Mouse (Mus musculus) splenic B cell, adult 2 months (primary cell): ENCODE measurements around the gene Stat4.
A peak's percentile ranks its signal among the peaks of the same experiment; 100 is the strongest.

Experiments
- DNase-seq: peaks from one replicate; pipeline ENCODE4 v3.0.0-alpha.2; 2011; ENCODE audit warnings: low read depth, low spot score
- H3K27me3 ChIP-seq: 2 replicates; pipeline ENCODE4 v1.6.1; 2012; ENCODE audit warnings: mild to moderate bottlenecking, low read length, moderate library complexity, mixed read lengths; ENCODE audit not compliant: control insufficient read depth, poor library complexity, insufficient read depth, severe bottlenecking
- H3K36me3 ChIP-seq: 2 replicates; pipeline ENCODE4 v1.6.1; 2012; ENCODE audit warnings: mild to moderate bottlenecking, low read length, moderate library complexity, mixed read lengths; ENCODE audit not compliant: control insufficient read depth, poor library complexity, insufficient read depth, severe bottlenecking

Stat4 gene

DNA sequence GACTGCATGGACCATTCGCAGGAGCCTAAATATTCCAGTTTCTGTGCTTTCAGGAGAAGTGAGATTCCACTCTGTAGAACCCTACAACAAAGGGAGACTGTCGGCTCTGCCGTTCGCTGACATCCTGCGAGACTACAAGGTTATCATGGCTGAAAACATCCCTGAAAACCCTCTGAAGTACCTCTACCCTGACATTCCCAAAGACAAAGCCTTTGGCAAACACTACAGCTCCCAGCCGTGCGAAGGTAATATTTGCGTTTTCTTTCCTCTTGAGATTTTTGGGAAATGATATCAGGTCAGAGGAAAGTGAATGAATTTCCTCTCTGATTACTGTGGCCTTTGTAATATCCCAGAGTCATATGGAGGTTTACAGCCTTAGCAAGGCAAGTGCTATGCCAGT, 115.8 kb downstream of the Stat4 start:
- DNase-seq = no peak
- Histone ChIP-seq H3K36me3 (peaks cover 18% of the 10 kb centered on the region), H3K27me3 (no peaks in the 10 kb centered on the region)

- DNase-seq = no peak
- Histone ChIP-seq H3K36me3 (peaks cover 19% of the 10 kb centered on the region), H3K27me3 (no peaks in the 10 kb centered on the region)
Measured at GRCm38 (mm10) chr1:52107206-52107605, 120.3 kb downstream of the Stat4 start.

- no peak for DNase-seq
- peaks cover 8% of the 10 kb centered on the region for H3K36me3 ChIP-seq
- H3K27me3 ChIP-seq = no peaks in the 10 kb centered on the region
Measured at GRCm38 (mm10) chr1:52111217-52111616, 124.3 kb downstream of the Stat4 start.

GRCm38 (mm10) chr1:52112301-52112700, 125.4 kb downstream of the Stat4 start:
- Histone ChIP-seq H3K36me3 (peaks cover 6% of the 10 kb centered on the region), H3K27me3 (no peaks in the 10 kb centered on the region)
- DNase-seq = no peak

GRCm38 (mm10) chr1:52113067-52113665, 126.2 kb downstream of the Stat4 start:
- no peaks in the 10 kb centered on the region for H3K27me3 ChIP-seq
- H3K36me3 ChIP-seq = no peaks in the 10 kb centered on the region
- DNase-seq = no peak

DNA sequence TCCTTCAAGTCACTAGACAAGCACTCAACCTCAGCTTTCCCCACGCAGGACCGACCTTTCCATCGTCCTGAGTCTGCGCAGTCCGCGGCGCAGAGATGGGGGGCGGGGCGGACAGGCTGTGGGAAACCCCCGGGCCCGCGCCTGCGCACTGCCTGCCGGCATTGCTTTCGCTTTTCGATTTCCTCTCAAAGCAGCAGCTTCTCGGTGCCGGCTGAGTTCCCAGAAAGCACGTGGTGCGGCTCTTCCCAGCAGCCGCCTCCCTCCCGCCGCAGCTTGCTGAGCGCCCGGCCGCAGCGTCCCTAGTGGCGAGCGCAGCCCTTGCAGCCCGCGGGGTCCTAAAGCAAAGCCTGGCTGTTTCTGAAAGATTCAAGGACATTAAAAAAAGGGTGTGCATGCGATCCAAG, 126.7 kb downstream of the Stat4 start:
- peak; percentile 99 for DNase-seq
- no peaks in the 10 kb centered on the region for H3K36me3 ChIP-seq
- H3K27me3 ChIP-seq = no peaks in the 10 kb centered on the region

GRCm38 (mm10) chr1:52116441-52116840, 129.5 kb downstream of the Stat4 start:
- no peak for DNase-seq
- Histone ChIP-seq H3K27me3 (no peaks in the 10 kb centered on the region), H3K36me3 (no peaks in the 10 kb centered on the region)

- DNase-seq = no peak
- H3K27me3 ChIP-seq = no peaks in the 10 kb centered on the region
- H3K36me3 ChIP-seq = peaks cover 7% of the 10 kb centered on the region
Measured at GRCm38 (mm10) chr1:52117777-52118176, 130.8 kb downstream of the Stat4 start.

DNA sequence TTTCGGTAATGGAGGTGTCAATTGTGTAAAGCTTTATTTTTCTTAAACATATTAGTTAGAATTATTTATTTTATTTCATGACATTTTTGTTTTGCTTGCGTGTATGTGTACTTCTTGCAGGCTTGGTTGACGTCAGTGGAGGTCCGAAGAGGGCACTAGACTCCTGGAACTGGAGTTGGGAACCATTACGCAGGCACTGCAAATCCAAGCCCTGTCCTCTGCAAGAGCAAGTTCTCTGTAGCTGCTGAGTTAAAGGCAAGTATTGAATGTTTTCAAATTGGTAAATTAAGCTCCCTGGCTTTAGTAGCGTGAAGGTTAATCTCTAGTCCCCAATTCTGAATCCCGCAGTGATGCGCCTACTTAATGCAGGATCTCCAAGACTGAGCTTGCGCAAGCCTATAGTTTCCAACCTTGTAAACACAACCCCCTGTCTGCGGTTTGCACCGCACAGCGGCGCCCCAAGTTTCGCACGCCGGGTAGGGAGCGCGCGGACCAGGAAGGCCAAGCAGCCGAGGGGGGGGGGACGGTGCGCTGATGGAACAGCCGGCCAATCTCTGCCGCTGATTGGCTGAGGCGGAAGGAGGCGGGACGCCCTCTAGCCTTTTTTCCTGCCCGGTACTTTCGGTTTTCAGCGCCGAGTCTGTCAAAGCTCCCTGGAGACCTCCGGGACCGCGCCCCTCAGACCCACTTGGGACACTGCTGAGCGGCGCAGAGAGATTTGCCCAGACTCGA, 132.1 kb downstream of the Stat4 start, which contains the start of gene Stat1:
Stat1 (plus strand) TSS at position 581 of the 732 bp plus-strand sequence.
- peak; percentile 96 for DNase-seq
- Histone ChIP-seq H3K36me3 (peaks cover 10% of the 10 kb centered on the region), H3K27me3 (no peaks in the 10 kb centered on the region)

GRCm38 (mm10) chr1:52119691-52120090, 132.7 kb downstream of the Stat4 start:
- Histone ChIP-seq H3K36me3 (peaks cover 10% of the 10 kb centered on the region), H3K27me3 (no peaks in the 10 kb centered on the region)
- no peak for DNase-seq

GRCm38 (mm10) chr1:52120191-52120590, 133.2 kb downstream of the Stat4 start:
- no peaks in the 10 kb centered on the region for H3K27me3 ChIP-seq
- peaks cover 11% of the 10 kb centered on the region for H3K36me3 ChIP-seq
- peak; percentile 56 for DNase-seq

DNA sequence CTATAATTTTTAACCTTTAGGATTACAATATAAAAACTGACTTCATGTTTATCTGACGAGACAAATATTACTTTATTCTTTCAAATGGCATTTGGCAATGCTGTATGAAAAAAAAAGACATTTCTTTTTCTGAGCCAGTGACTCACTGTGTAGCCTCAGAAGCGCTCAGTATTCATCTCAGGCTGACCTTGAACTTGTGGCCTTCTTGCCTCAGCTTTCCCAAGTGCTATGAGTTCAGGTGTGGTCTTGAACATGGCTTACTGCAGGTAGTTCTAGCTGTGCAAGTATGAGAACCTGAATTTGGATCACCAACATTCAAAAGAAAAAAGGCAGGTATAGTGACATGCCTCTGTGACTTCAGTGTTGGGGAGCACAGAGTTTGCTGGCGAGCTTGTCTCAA, 134.1 kb downstream of the Stat4 start:
- no peaks in the 10 kb centered on the region for H3K27me3 ChIP-seq
- H3K36me3 ChIP-seq = peaks cover 18% of the 10 kb centered on the region
- no peak for DNase-seq

- Histone ChIP-seq H3K36me3 (peaks cover 36% of the 10 kb centered on the region), H3K27me3 (no peaks in the 10 kb centered on the region)
- no peak for DNase-seq
Measured at GRCm38 (mm10) chr1:52124818-52125217, 137.9 kb downstream of the Stat4 start.

- H3K27me3 ChIP-seq = no peaks in the 10 kb centered on the region
- no peak for DNase-seq
- peaks cover 36% of the 10 kb centered on the region for H3K36me3 ChIP-seq
Measured at GRCm38 (mm10) chr1:52127350-52127749, 140.4 kb downstream of the Stat4 start.

DNA sequence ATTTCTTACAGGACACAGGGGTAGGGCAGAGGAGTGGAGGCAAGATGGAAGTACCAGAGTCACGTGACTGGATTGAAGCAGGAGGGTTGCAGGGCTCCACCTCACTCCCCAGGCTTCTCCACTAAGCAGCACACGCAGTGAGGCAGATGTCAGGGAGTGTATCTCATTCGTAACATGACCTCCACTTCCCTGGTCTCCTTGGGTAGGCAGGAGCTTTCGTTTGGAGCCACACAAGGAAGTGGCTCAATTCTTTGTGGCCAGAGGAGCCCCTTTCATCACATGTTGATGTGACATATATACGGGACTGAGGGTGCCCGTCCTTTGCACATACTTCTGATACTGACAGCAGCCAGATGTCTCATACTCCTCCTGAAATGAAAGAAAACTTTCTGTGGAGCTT, 142.8 kb downstream of the Stat4 start:
- Histone ChIP-seq H3K27me3 (no peaks in the 10 kb centered on the region), H3K36me3 (peaks cover 40% of the 10 kb centered on the region)
- DNase-seq = no peak
